Mouse (Mus musculus) forebrain, postnatal 0 days (tissue): ENCODE results near the gene Gm49322. TPM values are rescaled to one million over a fixed set of nuclear protein-coding genes. Genes with fewer than 3 reads are reported as not detected.
A peak's percentile ranks its signal among the peaks of the same experiment; 100 is the strongest.

Source experiments
- ATAC-seq: fragments of 200-750 bp; cut with Nextera tagmentation; 2 replicates; pipeline ENCODE4 v1.8.0; 2017; ENCODE audit warnings: mild to moderate bottlenecking, moderate library complexity
- DNase-seq: peaks from one replicate; pipeline ENCODE4 v3.0.0-alpha.2; 2015
- H3K27ac ChIP-seq: fragments of 300-500 bp; sonication (generic); 2 replicates; pipeline ENCODE4 v1.5.1; 2014; ENCODE audit warnings: low read depth, mild to moderate bottlenecking, antibody characterized with exemption, low read length, moderate library complexity, mixed read lengths
- H3K27me3 ChIP-seq: fragments of 300-500 bp; sonication (generic); 2 replicates; pipeline ENCODE4 v1.6.1; 2014; ENCODE audit warnings: mild to moderate bottlenecking, low read length, mixed read lengths; ENCODE audit not compliant: insufficient read depth
- H3K36me3 ChIP-seq: fragments of 300-500 bp; sonication (generic); 2 replicates; pipeline ENCODE4 v1.6.1; 2014; ENCODE audit warnings: mild to moderate bottlenecking, moderate library complexity; ENCODE audit not compliant: insufficient read depth
- H3K4me1 ChIP-seq: fragments of 300-500 bp; sonication (generic); 2 replicates; pipeline ENCODE4 v1.6.1; 2014; ENCODE audit warnings: antibody characterized with exemption; ENCODE audit not compliant: insufficient read depth
- H3K4me2 ChIP-seq: fragments of 300-500 bp; sonication (generic); 2 replicates; pipeline ENCODE4 v1.6.1; 2014; ENCODE audit warnings: low read depth, mild to moderate bottlenecking, moderate library complexity
- H3K4me3 ChIP-seq: fragments of 300-500 bp; sonication (generic); 2 replicates; pipeline ENCODE4 v1.5.1; 2014; ENCODE audit warnings: low read depth, low read length, mixed read lengths
- H3K9ac ChIP-seq: fragments of 300-500 bp; sonication (generic); 2 replicates; pipeline ENCODE4 v1.6.1; 2014; ENCODE audit warnings: mild to moderate bottlenecking
- H3K9me3 ChIP-seq: fragments of 300-500 bp; sonication (generic); 2 replicates; pipeline ENCODE4 v1.6.1; 2016; ENCODE audit warnings: low read length
- CTCF ChIP-seq: sonication (generic); IDR thresholded peaks from 2 replicates; pipeline ENCODE4 v1.5.1; 2016; ENCODE audit warnings: antibody characterized with exemption, control low read depth, low read depth
- WGBS: fragments of 180-500 bp; shearing (Covaris S2); extraction: QIAGEN DNeasy Blood & Tissue Kit; methylation state at CpG from one replicate; pipeline ENCODE4 v1.1.7; 2014; 5-methylcytosine and 5-hydroxymethylcytosine counted together
- polyA plus RNA-seq: library from polyadenylated mRNA; unstranded; fragments of >200 nt; fragmentation: Nextera tagmentation; extraction: Ambion mirVana; gene quantifications from 2 replicates; pipeline ENCODE4 v1.2.1, GENCODE M21; 2015
- total RNA-seq: library from RNA; depleted of rRNA; stranded (reverse); fragments of >200 nt; gene quantifications from 2 replicates; pipeline ENCODE4 v1.2.3, GENCODE M21; 2014

Gene Gm49322
- total and polyA plus RNA-seq, 2 experiments from 2014 or later, result 0.69 to 2.7 TPM

DNA sequence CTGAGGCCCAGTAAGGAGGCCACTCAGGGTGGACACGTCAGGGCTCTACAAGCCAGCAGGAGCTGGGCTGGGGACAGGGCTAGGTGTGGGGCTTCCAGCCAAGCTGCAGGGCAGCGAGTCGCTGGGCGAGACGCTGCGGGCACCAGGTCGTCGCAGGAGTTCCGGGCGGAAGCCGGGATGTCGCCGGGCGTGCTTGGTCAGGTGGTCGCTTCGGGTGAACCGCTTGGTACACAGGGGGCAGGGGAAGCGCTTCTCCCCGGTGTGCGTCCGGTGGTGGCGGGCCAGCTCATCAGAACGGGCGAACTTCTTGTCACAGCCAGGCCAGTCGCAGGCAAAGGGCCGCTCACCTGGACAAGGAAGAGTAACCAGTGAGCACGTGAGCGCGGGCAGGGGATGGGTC is 36.9 kb upstream of the Gm49322 start:
- peaks cover 21% of the 10 kb centered on the region for H3K4me1 ChIP-seq

DNA sequence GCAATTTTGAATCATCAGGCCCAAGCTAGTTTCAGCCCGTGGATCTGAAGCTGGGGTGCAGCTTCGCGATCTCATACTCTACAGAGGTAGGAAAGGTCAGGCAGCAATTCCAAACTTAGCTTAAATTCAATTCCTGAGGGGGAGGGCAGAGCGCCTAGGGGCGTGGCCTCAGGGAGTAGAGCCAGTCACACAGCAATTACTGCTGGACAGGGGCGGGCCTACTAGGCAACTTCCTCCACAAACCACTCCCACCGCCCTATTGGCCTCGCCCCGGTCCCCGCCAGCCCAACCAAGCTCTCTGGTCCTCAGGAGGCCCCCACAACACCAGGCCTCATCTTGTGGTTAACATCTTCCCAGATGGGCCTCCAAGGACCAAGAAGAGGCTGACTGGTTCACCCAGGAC is 36.2 kb upstream of the Gm49322 start:
- ATAC-seq (no peak), DNase-seq (no peak)
- no peak overlapping the region for H3K4me3 ChIP-seq
- no peaks in the 10 kb centered on the region for H3K9me3 ChIP-seq
- TF ChIP-seq CTCF, result no peak
- no peak overlapping the region for H3K9ac ChIP-seq
- no peak overlapping the region for H3K4me2 ChIP-seq
- H3K27me3 ChIP-seq, result no peaks in the 10 kb centered on the region
- 43% methylated on average over 10 of the region's 10 CpGs for WGBS
- no peak overlapping the region for H3K27ac ChIP-seq
- H3K4me1 ChIP-seq, result peaks cover 24% of the 10 kb centered on the region
- H3K36me3 ChIP-seq, result 0 out of 2 replicates have a peak, but pooled peaks cover 7% of the 10 kb centered on the region

More for the DNA sequence above, 36.9 kb upstream of the Gm49322 start:
- H3K4me2 ChIP-seq, result no peak overlapping the region
- H3K27ac ChIP-seq, result no peak overlapping the region
- no peak overlapping the region for H3K9ac ChIP-seq
- H3K4me3 ChIP-seq, result no peak overlapping the region
- 0 out of 2 replicates have a peak, but pooled peaks cover 7% of the 10 kb centered on the region for H3K36me3 ChIP-seq
- no peak for TF ChIP-seq CTCF
- WGBS, result 95% methylated on average over 29 of the region's 29 CpGs
- ATAC-seq, result no peak
- H3K9me3 ChIP-seq, result no peaks in the 10 kb centered on the region
- no peak for DNase-seq
- H3K27me3 ChIP-seq, result no peaks in the 10 kb centered on the region

DNA sequence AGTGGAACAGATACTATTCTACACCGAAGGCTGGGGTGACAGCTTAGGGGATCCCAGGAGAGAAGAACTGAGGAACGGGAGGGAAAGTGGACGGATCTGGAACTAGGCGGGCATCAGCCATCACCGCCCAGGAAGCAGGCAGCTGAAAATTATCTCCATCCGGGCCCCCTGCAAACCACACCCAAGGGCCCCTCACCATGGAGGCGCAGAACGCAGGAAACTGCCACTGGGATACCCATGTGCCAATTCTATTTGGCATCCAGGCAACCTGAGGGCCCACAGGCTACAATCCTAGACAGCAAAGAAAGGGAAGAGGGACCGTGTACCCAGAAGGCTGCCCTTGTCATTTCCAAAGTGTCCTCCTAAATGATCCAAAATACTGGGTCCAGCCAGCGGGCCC is 35.4 kb upstream of the Gm49322 start:
- H3K4me2 ChIP-seq, result peak overlapping the region; percentile 18; the same call in 1 of the 2 replicates
- 89% methylated on average over 10 of the region's 10 CpGs for WGBS
- 0 out of 2 replicates have a peak, but pooled peaks cover 7% of the 10 kb centered on the region for H3K36me3 ChIP-seq
- no peaks in the 10 kb centered on the region for H3K9me3 ChIP-seq
- H3K4me3 ChIP-seq, result no peak overlapping the region
- 0 out of 2 replicates have a peak overlapping the region, but pooled peaks have one; percentile 15 for H3K27ac ChIP-seq
- peaks cover 29% of the 10 kb centered on the region for H3K4me1 ChIP-seq
- H3K27me3 ChIP-seq, result no peaks in the 10 kb centered on the region
- TF ChIP-seq CTCF, result no peak
- no peak overlapping the region for H3K9ac ChIP-seq
- DNase-seq, result no peak
- ATAC-seq, result no peak

DNA sequence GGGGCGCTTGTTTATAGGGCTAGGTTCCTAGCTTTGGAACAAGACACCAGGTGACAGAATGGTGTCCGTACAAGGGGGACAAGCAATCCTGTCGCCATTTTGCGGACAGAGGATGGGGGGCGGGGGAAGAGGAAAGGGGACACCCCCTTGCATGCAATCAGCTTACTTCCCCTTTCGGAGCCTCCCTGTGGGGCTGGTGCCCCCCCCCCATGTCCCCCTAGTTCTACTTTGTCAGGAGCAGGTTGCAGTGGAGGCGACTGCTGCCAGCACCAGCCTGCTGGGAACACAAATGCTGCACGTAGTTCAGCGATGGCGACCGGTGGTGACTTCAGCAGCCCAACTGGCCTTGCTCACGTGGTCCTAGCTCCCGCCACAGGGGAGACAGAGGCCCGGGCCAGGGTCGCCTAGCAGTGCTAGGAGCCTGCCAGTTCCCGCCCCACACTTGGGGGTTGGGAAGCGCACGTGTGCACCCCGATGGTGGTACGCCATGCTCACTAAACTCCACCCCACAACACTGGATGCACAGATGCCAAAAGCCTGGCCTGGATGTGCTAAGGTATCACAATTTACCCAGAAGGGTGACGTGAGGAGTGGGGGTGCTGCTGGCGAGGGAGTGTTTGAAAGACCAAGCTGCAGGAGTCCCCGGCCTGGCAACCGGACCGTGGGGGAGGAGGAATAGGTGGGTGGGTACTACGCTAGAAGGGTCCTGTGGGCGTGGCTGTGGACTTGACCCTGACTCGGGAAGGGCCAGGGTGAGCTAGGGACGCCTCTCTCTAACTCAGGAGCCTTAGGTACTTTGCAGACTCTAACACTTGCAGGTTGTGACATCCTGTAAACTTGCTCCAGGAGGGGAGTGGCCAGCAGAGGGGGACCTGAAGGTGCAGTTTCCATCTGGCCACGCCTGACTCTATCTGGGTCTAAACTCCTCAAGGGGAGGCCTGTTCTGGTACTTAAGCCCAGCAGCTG is 34.7 kb upstream of the Gm49322 start:
- Histone ChIP-seq H3K4me2 (peak overlapping the region; percentile 18), H3K36me3 (0 out of 2 replicates have a peak, but pooled peaks cover 7% of the 10 kb centered on the region), H3K27ac (0 out of 2 replicates have a peak overlapping the region, but pooled peaks have one; percentile 15), H3K4me1 (peaks cover 36% of the 10 kb centered on the region), H3K27me3 (no peaks in the 10 kb centered on the region), H3K9me3 (no peaks in the 10 kb centered on the region), H3K4me3 (no peak overlapping the region), H3K9ac (peak overlapping the region; percentile 37)
- DNase-seq, result no peak
- peak; percentile 30 for ATAC-seq
- 18% methylated on average over 30 of the region's 30 CpGs for WGBS
- TF ChIP-seq CTCF, result no peak

DNA sequence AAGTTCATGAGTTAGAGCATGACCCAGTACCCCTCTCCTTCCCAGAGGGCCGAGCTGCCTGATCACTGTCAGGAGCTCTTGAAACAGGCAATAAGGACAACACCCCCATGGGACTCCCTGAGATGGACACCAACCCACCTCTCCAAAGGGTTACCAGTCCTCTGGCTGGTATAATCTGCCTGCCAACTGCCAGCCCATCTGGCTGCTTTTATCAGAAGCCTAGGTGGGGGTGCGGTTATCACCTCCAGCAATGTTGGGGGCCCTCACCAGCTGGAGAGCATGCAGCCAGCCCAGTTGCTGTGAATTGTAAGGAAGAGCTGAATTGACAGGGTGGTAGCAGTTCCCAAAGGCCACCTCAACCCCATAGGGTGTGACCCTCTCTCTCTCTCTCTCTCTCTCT is 33.3 kb upstream of the Gm49322 start:
- H3K9ac ChIP-seq, result no peak overlapping the region
- H3K27me3 ChIP-seq, result no peaks in the 10 kb centered on the region
- H3K4me1 ChIP-seq, result peaks cover 26% of the 10 kb centered on the region
- 93% methylated on average over 2 of the region's 2 CpGs for WGBS
- H3K4me2 ChIP-seq, result no peak overlapping the region
- H3K36me3 ChIP-seq, result 0 out of 2 replicates have a peak, but pooled peaks cover 7% of the 10 kb centered on the region
- H3K9me3 ChIP-seq, result no peaks in the 10 kb centered on the region
- ATAC-seq, result no peak
- TF ChIP-seq CTCF, result no peak
- H3K4me3 ChIP-seq, result no peak overlapping the region
- no peak overlapping the region for H3K27ac ChIP-seq
- no peak for DNase-seq

DNA sequence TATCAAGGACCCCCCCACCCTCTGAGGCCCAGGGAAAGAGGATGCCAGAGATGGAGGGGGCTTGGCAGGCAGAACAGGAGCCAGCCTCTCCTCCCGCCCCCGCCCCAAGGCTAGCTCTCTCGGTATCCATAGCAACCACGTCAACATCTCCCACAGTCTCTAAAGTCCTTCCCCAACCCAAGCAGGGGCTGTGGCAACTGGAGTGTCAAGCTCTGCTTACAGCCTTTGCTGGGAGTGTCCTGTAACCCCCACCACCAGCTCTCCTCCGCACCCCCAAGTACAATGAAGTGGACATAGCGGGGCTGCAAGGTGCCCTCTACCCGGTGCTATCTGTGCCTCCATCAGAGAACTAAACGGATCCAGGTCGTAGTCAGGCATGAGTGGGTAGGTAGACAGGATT is 31.9 kb upstream of the Gm49322 start:
- Histone ChIP-seq H3K27ac (no peak overlapping the region), H3K27me3 (no peaks in the 10 kb centered on the region), H3K4me3 (no peak overlapping the region), H3K4me2 (no peak overlapping the region), H3K9me3 (no peaks in the 10 kb centered on the region), H3K4me1 (peaks cover 25% of the 10 kb centered on the region), H3K36me3 (no peaks in the 10 kb centered on the region), H3K9ac (no peak overlapping the region)
- 53% methylated on average over 9 of the region's 9 CpGs for WGBS
- DNase-seq (no peak), ATAC-seq (no peak)
- TF ChIP-seq CTCF, result no peak

DNA sequence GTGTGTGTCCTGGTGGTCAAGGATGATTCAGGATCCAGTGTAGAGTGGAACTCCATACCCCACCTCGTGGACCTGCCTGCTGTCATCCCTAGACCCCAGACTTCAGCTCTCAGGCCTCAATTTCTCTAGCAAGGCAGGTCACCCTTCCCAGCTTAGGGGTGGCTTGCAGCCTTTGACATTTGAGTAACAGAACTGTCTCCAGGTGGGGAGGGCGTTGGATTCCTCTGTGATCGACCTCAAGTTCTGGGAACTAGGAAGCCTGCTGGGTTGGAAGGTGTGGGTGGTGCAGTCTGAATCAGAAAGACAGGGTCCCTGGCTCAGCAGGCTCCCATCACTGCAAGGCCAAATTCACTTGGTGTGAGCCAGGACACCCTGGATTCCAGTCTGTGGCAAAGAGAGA is 30.9 kb upstream of the Gm49322 start:
- Histone ChIP-seq H3K27me3 (no peaks in the 10 kb centered on the region), H3K36me3 (no peaks in the 10 kb centered on the region), H3K9me3 (no peaks in the 10 kb centered on the region), H3K4me3 (no peak overlapping the region), H3K9ac (no peak overlapping the region), H3K27ac (no peak overlapping the region), H3K4me2 (peak overlapping the region; percentile 91), H3K4me1 (peaks cover 25% of the 10 kb centered on the region)
- 80% methylated on average over 3 of the region's 3 CpGs for WGBS
- no peak for TF ChIP-seq CTCF
- no peak for DNase-seq
- ATAC-seq, result no peak
